Mouse (Mus musculus): ENCODE measurements around the gene Arhgdia.
"Not testable (repeated sequence)": the region's sequence is repeated elsewhere in the genome, so short reads cannot be mapped to it uniquely, and the experiment has no call there.

GRCm38 (mm10) chr11:120582982-120583293, 1.5 kb upstream of the Arhgdia start:
- TF ChIP-seq CTCF, EP300 (IDR thresholded peaks at IDR 0.05; ENCODE audit: low read depth): not testable (repeated sequence)

Measured in liver, embryonic 14.5 days (tissue).